Mouse (Mus musculus) bone marrow, adult 2 months (tissue): ENCODE results near the gene Htr2c.

Experiments used
- CTCF ChIP-seq: fragments of 200-500 bp; IDR thresholded peaks from 2 replicates; pipeline ENCODE4 v1.5.1; 2011; ENCODE audit warnings: low read length, control low read depth; ENCODE audit not compliant: control insufficient read depth, insufficient read depth
- POLR2A ChIP-seq: fragments of 200-500 bp; IDR thresholded peaks from 2 replicates; pipeline ENCODE4 v1.6.1; 2011; ENCODE audit warnings: low read depth, mild to moderate bottlenecking, control low read depth, low read length, borderline replicate concordance; ENCODE audit not compliant: control insufficient read depth

GRCm38 (mm10) chrX:146946216-146946886, 16.0 kb upstream of the Htr2c start:
- TF ChIP-seq CTCF = no peak
- TF ChIP-seq POLR2A = no peak
